Mouse (Mus musculus): Measurements from ENCODE around the gene Pdhb. TPM values are rescaled to one million over a fixed set of nuclear protein-coding genes. Genes with fewer than 3 reads are reported as not detected.

The Pdhb gene
- 127 TPM for polyA plus RNA-seq (2012; fragmentation: generic; extraction: Trizol)
- long read RNA-seq, experiment 1, transcript Pdhb-201 (10 exons, 1,513 nt) = major isoform, 122 of 140 reads
- long read RNA-seq, experiment 1, partial matches to known transcripts = 6 of 140 reads
- long read RNA-seq, experiment 1, other reads (novel, unspliced or antisense) = 9 of 140 reads
- long read RNA-seq, experiment 2, transcript Pdhb-201 (10 exons, 1,513 nt) = major isoform, 193 of 206 reads
- long read RNA-seq, experiment 2, partial matches to known transcripts = 2 of 206 reads
- long read RNA-seq, experiment 2, other reads (novel, unspliced or antisense) = 8 of 206 reads

GRCm38 (mm10) chr14:8172507-8173410 is at the start of gene Pdhb:
TSS of gene Pdhb (minus strand) at chr14:8173025.
- Histone ChIP-seq H3K27me3 (ENCODE audit: control insufficient read depth, insufficient read depth, insufficient read length) (no peaks in the 10 kb centered on the region), H3K79me2 (ENCODE audit: control insufficient read depth, insufficient read depth) (peaks cover 19% of the 10 kb centered on the region), H3K79me3 (ENCODE audit: low read depth) (peaks cover 8% of the 10 kb centered on the region), H3ac (ENCODE audit: control insufficient read depth, insufficient read length, low read depth) (peak within 1 kb of the TSS; percentile 99), H3K4me3 (ENCODE audit: insufficient read depth, poor library complexity, severe bottlenecking) (peak within 1 kb of the TSS; percentile 89), H3K36me3 (ENCODE audit: control insufficient read depth, insufficient read depth) (peaks cover 23% of the 10 kb centered on the region)
- TF ChIP-seq CTCF (IDR thresholded peaks at IDR 0.05; ENCODE audit: control insufficient read depth, insufficient read depth, insufficient read length) (no peak), MAX (IDR thresholded peaks at IDR 0.05) (peak; percentile 61)

- no peaks in the 10 kb centered on the region for H3K27me3 ChIP-seq (ENCODE audit: control insufficient read depth, insufficient read depth, insufficient read length)
- peaks cover 3% of the 10 kb centered on the region for H3K36me3 ChIP-seq (ENCODE audit: control insufficient read depth, insufficient read depth)
- H3K4me3 ChIP-seq (ENCODE audit: insufficient read depth, poor library complexity, severe bottlenecking) = no peak overlapping the region
- H3K79me2 ChIP-seq (ENCODE audit: control insufficient read depth, insufficient read depth) = no peaks in the 10 kb centered on the region
- H3ac ChIP-seq (ENCODE audit: control insufficient read depth, insufficient read length, low read depth) = no peak overlapping the region
- peaks cover 1% of the 10 kb centered on the region for H3K79me3 ChIP-seq (ENCODE audit: low read depth)
- no peak for TF ChIP-seq MAX (IDR thresholded peaks at IDR 0.05)
- no peak for TF ChIP-seq CEBPB (IDR thresholded peaks at IDR 0.05; ENCODE audit: low read depth)
These were observed 49.7 kb upstream of the Pdhb start for GRCm38 (mm10) chr14:8222561-8222960.

GRCm38 (mm10) chr14:8220912-8221311 is 48.1 kb upstream of the Pdhb start:
- Histone ChIP-seq H3K79me3 (ENCODE audit: low read depth) (peaks cover 1% of the 10 kb centered on the region), H3K79me2 (ENCODE audit: control insufficient read depth, insufficient read depth) (no peaks in the 10 kb centered on the region), H3K4me3 (ENCODE audit: insufficient read depth, poor library complexity, severe bottlenecking) (no peak overlapping the region), H3K27me3 (ENCODE audit: control insufficient read depth, insufficient read depth, insufficient read length) (no peaks in the 10 kb centered on the region), H3K36me3 (ENCODE audit: control insufficient read depth, insufficient read depth) (peaks cover 3% of the 10 kb centered on the region), H3ac (ENCODE audit: control insufficient read depth, insufficient read length, low read depth) (no peak overlapping the region)
- TF ChIP-seq CEBPB (IDR thresholded peaks at IDR 0.05; ENCODE audit: low read depth) (no peak), MYOD1 (IDR thresholded peaks at IDR 0.05; ENCODE audit: control insufficient read depth, insufficient read length, low read depth) (no peak)

GRCm38 (mm10) chr14:8220306-8220705 is 47.5 kb upstream of the Pdhb start:
- Histone ChIP-seq H3K27me3 (ENCODE audit: control insufficient read depth, insufficient read depth, insufficient read length) (no peaks in the 10 kb centered on the region), H3K4me3 (ENCODE audit: insufficient read depth, poor library complexity, severe bottlenecking) (no peak overlapping the region), H3ac (ENCODE audit: control insufficient read depth, insufficient read length, low read depth) (no peak overlapping the region), H3K79me2 (ENCODE audit: control insufficient read depth, insufficient read depth) (peaks cover 2% of the 10 kb centered on the region), H3K79me3 (ENCODE audit: low read depth) (peaks cover 1% of the 10 kb centered on the region), H3K36me3 (ENCODE audit: control insufficient read depth, insufficient read depth) (peaks cover 3% of the 10 kb centered on the region)
- TF ChIP-seq CEBPB (IDR thresholded peaks at IDR 0.05; ENCODE audit: low read depth) = no peak
- peak; percentile 33 for TF ChIP-seq CTCF (IDR thresholded peaks at IDR 0.05; ENCODE audit: control insufficient read depth, insufficient read depth, insufficient read length)
- TF ChIP-seq FOSL1 (IDR thresholded peaks at IDR 0.05; ENCODE audit: insufficient read depth, low read length, poor library complexity, severe bottlenecking) = no peak

- Histone ChIP-seq H3K36me3 (ENCODE audit: control insufficient read depth, insufficient read depth) (peaks cover 3% of the 10 kb centered on the region), H3K27me3 (ENCODE audit: control insufficient read depth, insufficient read depth, insufficient read length) (no peaks in the 10 kb centered on the region), H3K4me3 (ENCODE audit: insufficient read depth, poor library complexity, severe bottlenecking) (no peak overlapping the region), H3ac (ENCODE audit: control insufficient read depth, insufficient read length, low read depth) (no peak overlapping the region), H3K79me3 (ENCODE audit: low read depth) (peaks cover 1% of the 10 kb centered on the region), H3K79me2 (ENCODE audit: control insufficient read depth, insufficient read depth) (peaks cover 7% of the 10 kb centered on the region)
- TF ChIP-seq MYOG (IDR thresholded peaks at IDR 0.05; ENCODE audit: control insufficient read depth, extremely low read depth, insufficient read length) (no peak), FOSL1 (IDR thresholded peaks at IDR 0.05; ENCODE audit: insufficient read depth, low read length, poor library complexity, severe bottlenecking) (no peak), MAX (IDR thresholded peaks at IDR 0.05) (no peak), MYOD1 (IDR thresholded peaks at IDR 0.05; ENCODE audit: control insufficient read depth, insufficient read length, low read depth) (no peak), CEBPB (IDR thresholded peaks at IDR 0.05; ENCODE audit: low read depth) (no peak), CTCF (IDR thresholded peaks at IDR 0.05; ENCODE audit: control insufficient read depth, insufficient read depth, insufficient read length) (no peak), USF1 (IDR thresholded peaks at IDR 0.05; ENCODE audit: low read depth) (no peak)
These were observed 47.1 kb upstream of the Pdhb start for GRCm38 (mm10) chr14:8219876-8220275.

- H3K79me2 ChIP-seq (ENCODE audit: control insufficient read depth, insufficient read depth) = peaks cover 12% of the 10 kb centered on the region
- no peak for TF ChIP-seq CEBPB (IDR thresholded peaks at IDR 0.05; ENCODE audit: low read depth)
- TF ChIP-seq FOSL1 (IDR thresholded peaks at IDR 0.05; ENCODE audit: insufficient read depth, low read length, poor library complexity, severe bottlenecking) = no peak
- TF ChIP-seq MYOD1 (IDR thresholded peaks at IDR 0.05; ENCODE audit: control insufficient read depth, insufficient read length, low read depth) = no peak
- TF ChIP-seq USF1 (IDR thresholded peaks at IDR 0.05; ENCODE audit: low read depth) = no peak
- no peak for TF ChIP-seq MYOG (IDR thresholded peaks at IDR 0.05; ENCODE audit: control insufficient read depth, extremely low read depth, insufficient read length)
- no peak for TF ChIP-seq MAX (IDR thresholded peaks at IDR 0.05)
- TF ChIP-seq CTCF (IDR thresholded peaks at IDR 0.05; ENCODE audit: control insufficient read depth, insufficient read depth, insufficient read length) = no peak
- peaks cover 1% of the 10 kb centered on the region for H3K79me3 ChIP-seq (ENCODE audit: low read depth)
- H3K36me3 ChIP-seq (ENCODE audit: control insufficient read depth, insufficient read depth) = peaks cover 3% of the 10 kb centered on the region
- no peak overlapping the region for H3K4me3 ChIP-seq (ENCODE audit: insufficient read depth, poor library complexity, severe bottlenecking)
- no peaks in the 10 kb centered on the region for H3K27me3 ChIP-seq (ENCODE audit: control insufficient read depth, insufficient read depth, insufficient read length)
- no peak overlapping the region for H3ac ChIP-seq (ENCODE audit: control insufficient read depth, insufficient read length, low read depth)
These were observed 46.0 kb upstream of the Pdhb start for GRCm38 (mm10) chr14:8218730-8219380.

Measured in C2C12 (cell line).